Mouse (Mus musculus) limb, embryonic 13.5 days (tissue): ENCODE results near the gene Aplf. TPM values are rescaled to one million over a fixed set of nuclear protein-coding genes. Genes with fewer than 3 reads are reported as not detected.

Experiments used
- ATAC-seq: fragments of 200-750 bp; cut with Nextera tagmentation; 2 replicates; pipeline ENCODE4 v1.8.0; 2017; ENCODE audit warnings: low read depth, moderate number of reproducible peaks, moderate TSS enrichment; ENCODE audit not compliant: low FRiP score
- H3K27ac ChIP-seq: fragments of 300-500 bp; sonication (generic); 2 replicates; pipeline ENCODE4 v1.5.1; 2015; ENCODE audit warnings: inconsistent platforms, mild to moderate bottlenecking, moderate library complexity
- H3K27me3 ChIP-seq: fragments of 300-500 bp; sonication (generic); 2 replicates; pipeline ENCODE4 v1.6.1; 2015; ENCODE audit warnings: mild to moderate bottlenecking, inconsistent platforms
- H3K36me3 ChIP-seq: fragments of 300-500 bp; sonication (generic); 2 replicates; pipeline ENCODE4 v1.6.1; 2015; ENCODE audit warnings: inconsistent platforms, mild to moderate bottlenecking, moderate library complexity
- H3K4me1 ChIP-seq: fragments of 300-500 bp; sonication (generic); 2 replicates; pipeline ENCODE4 v1.6.1; 2015; ENCODE audit warnings: inconsistent platforms
- H3K4me2 ChIP-seq: fragments of 300-500 bp; sonication (generic); replicated peaks from 2 replicates; pipeline ENCODE4 v1.6.1; 2015; ENCODE audit warnings: inconsistent platforms, mild to moderate bottlenecking, moderate library complexity
- H3K4me3 ChIP-seq: fragments of 300-500 bp; sonication (generic); 2 replicates; pipeline ENCODE4 v1.5.1; 2015; ENCODE audit warnings: moderate library complexity, mild to moderate bottlenecking, inconsistent platforms
- H3K9ac ChIP-seq: fragments of 300-500 bp; sonication (generic); 2 replicates; pipeline ENCODE4 v1.6.1; 2015; ENCODE audit warnings: mild to moderate bottlenecking, inconsistent platforms
- H3K9me3 ChIP-seq: fragments of 300-500 bp; sonication (generic); 2 replicates; pipeline ENCODE4 v1.6.1; 2016; ENCODE audit warnings: inconsistent platforms
- WGBS: fragments of 180-500 bp; shearing (Covaris S2); methylation state at CpG from one replicate; pipeline ENCODE4 v1.1.7; 2015; 5-methylcytosine and 5-hydroxymethylcytosine counted together
- polyA plus RNA-seq: library from polyadenylated mRNA; unstranded; fragments of >200 nt; fragmentation: Nextera tagmentation; extraction: Ambion mirVana; gene quantifications from 2 replicates; pipeline ENCODE4 v1.2.1, GENCODE M21; 2015

Aplf gene
- polyA plus RNA-seq, 1 experiment from 2014 or later, result 13.4 TPM

- Histone ChIP-seq H3K4me2 (no peak overlapping the region), H3K36me3 (no peaks in the 10 kb centered on the region), H3K9me3 (no peaks in the 10 kb centered on the region), H3K4me3 (no peak overlapping the region), H3K9ac (no peak overlapping the region), H3K4me1 (peaks cover 16% of the 10 kb centered on the region), H3K27ac (no peak overlapping the region), H3K27me3 (no peaks in the 10 kb centered on the region)
- no peak for ATAC-seq
- WGBS, result 86% methylated on average over 18 of the region's 18 CpGs
Observed at GRCm38 (mm10) chr6:87581581-87581980, 90.4 kb downstream of the Aplf start.

GRCm38 (mm10) chr6:87581071-87581470, 90.9 kb downstream of the Aplf start:
- H3K4me1 ChIP-seq, result peaks cover 18% of the 10 kb centered on the region
- no peak overlapping the region for H3K4me2 ChIP-seq
- no peaks in the 10 kb centered on the region for H3K36me3 ChIP-seq
- 85% methylated on average over 15 of the region's 15 CpGs for WGBS
- H3K27me3 ChIP-seq, result no peaks in the 10 kb centered on the region
- H3K9me3 ChIP-seq, result no peaks in the 10 kb centered on the region
- H3K27ac ChIP-seq, result no peak overlapping the region
- H3K4me3 ChIP-seq, result no peak overlapping the region
- H3K9ac ChIP-seq, result no peak overlapping the region
- no peak for ATAC-seq

Other genes starting within 250 kb of the Aplf start
- gene Bmp10, start 243.2 kb downstream of the Aplf start, polyA plus RNA-seq, result not detected in 2 replicates
- 4.4 and 4.5 TPM in 2 replicates for gene Arhgap25, start 138.9 kb downstream of the Aplf start, polyA plus RNA-seq
- gene Prokr1, start 81.5 kb downstream of the Aplf start, polyA plus RNA-seq, result 3.8 and 4.6 TPM in 2 replicates
- 0.32 and 0.62 TPM in 2 replicates for gene Efcc1, start 58.7 kb upstream of the Aplf start, polyA plus RNA-seq
- gene Gp9, start 105.9 kb upstream of the Aplf start, polyA plus RNA-seq, result 0.94 and 1.6 TPM in 2 replicates
- 9.8 and 10.3 TPM in 2 replicates for gene Rab43, start 140.0 kb upstream of the Aplf start, polyA plus RNA-seq
- gene Gm45140, start 163.6 kb upstream of the Aplf start, polyA plus RNA-seq, result 3.7 and 6.8 TPM in 2 replicates
- gene Isy1, start 166.6 kb upstream of the Aplf start, polyA plus RNA-seq, result 46.7 and 53.7 TPM in 2 replicates
- 1,115 and 1,121 TPM in 2 replicates for gene Cnbp, start 178.9 kb upstream of the Aplf start, polyA plus RNA-seq
- gene Copg1, start 215.6 kb upstream of the Aplf start, polyA plus RNA-seq, result 186 and 193 TPM in 2 replicates
- 66.8 and 69.0 TPM in 2 replicates for gene Hmces, start 241.7 kb upstream of the Aplf start, polyA plus RNA-seq